Mouse (Mus musculus): ENCODE data around the gene Tmem245.

DNA sequence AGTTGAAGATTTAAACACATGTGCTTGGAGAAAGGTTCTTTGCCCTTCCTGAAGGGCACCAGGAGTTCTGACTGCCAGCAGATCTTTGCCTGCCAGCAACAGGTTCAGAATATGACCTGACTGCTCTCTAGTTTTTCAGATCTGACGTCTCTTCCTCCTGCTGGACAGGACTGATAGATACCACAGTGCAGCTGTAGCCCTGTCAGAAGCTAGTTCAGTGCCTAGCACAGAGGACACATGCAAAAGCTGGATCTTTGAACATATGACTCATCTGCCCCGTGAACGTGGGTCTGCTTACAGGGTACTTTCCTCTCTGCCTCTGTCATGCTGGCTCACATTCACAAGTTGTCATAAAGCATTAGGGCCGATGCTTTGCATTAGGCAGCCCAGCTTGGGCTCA lies 3.0 kb downstream of the Tmem245 start:
- TF ChIP-seq CTCF (IDR thresholded peaks at IDR 0.05 in 2 of 3, conservative IDR thresholded peaks at IDR 0.05 in 1 of 3; ENCODE audit: control insufficient read depth in 1 of 3, insufficient read depth in 1 of 3, low read depth in 2 of 3, low read length in 3 of 3, poor library complexity in 1 of 3, severe bottlenecking in 1 of 3) (no peak), POLR2A (IDR thresholded peaks at IDR 0.05; ENCODE audit: control insufficient read depth in 1 of 2, insufficient read depth in 1 of 2, low read depth in 1 of 2, low read length in 2 of 2, poor library complexity in 1 of 2) (no peak), KAT2A (conservative IDR thresholded peaks at IDR 0.05; ENCODE audit: low read depth, low read length) (no peak), JUND (IDR thresholded peaks at IDR 0.05; ENCODE audit: low read depth, low read length) (no peak), NRF1 (IDR thresholded peaks at IDR 0.05; ENCODE audit: insufficient read depth, low read depth, low read length, poor library complexity, severe bottlenecking) (no peak), EP300 (IDR thresholded peaks at IDR 0.05; ENCODE audit: low read depth in 1 of 2, low read length in 2 of 2) (no peak), CHD2 (IDR thresholded peaks at IDR 0.05; ENCODE audit: low read length) (no peak), HCFC1 (IDR thresholded peaks at IDR 0.05; ENCODE audit: low read depth, low read length) (no peak), ZC3H11A (IDR thresholded peaks at IDR 0.05; ENCODE audit: low read depth, low read length) (no peak), TCF12 (IDR thresholded peaks at IDR 0.05; ENCODE audit: low read depth, low read length) (no peak), SIN3A (IDR thresholded peaks at IDR 0.05; ENCODE audit: low read length) (no peak)
